Mouse (Mus musculus): ENCODE data around the gene Mycbp. TPM values are rescaled to one million over a fixed set of nuclear protein-coding genes. Genes with fewer than 3 reads are reported as not detected.

The Mycbp gene
- polyA plus RNA-seq (2014; fragmentation: Nextera tagmentation; extraction: Ambion mirVana) = 38.8 and 44.1 TPM in 2 replicates

- ATAC-seq (ENCODE audit: low FRiP score) = peak; percentile 100
- H3K27me3 ChIP-seq (ENCODE audit: control insufficient read depth, insufficient read depth, low read length) = no peaks in the 10 kb centered on the region
- 2% methylated on average over 42 of the region's 49 CpGs for WGBS
Observed at GRCm38 (mm10) chr4:123904333-123905125, at the start of gene Mycbp. Gene Mycbp, plus strand, starts transcription at chr4:123904832.

GRCm38 (mm10) chr4:123856888-123857287 is 47.7 kb upstream of the Mycbp start:
- Histone ChIP-seq H3K27ac (no peak overlapping the region), H3K4me3 (replicated peaks; ENCODE audit: low read length) (no peak overlapping the region), H3K27me3 (ENCODE audit: control insufficient read depth, insufficient read depth, low read length) (no peaks in the 10 kb centered on the region), H3K36me3 (replicated peaks; ENCODE audit: control insufficient read depth, insufficient read depth) (no peaks in the 10 kb centered on the region), H3K4me1 (replicated peaks; ENCODE audit: control insufficient read depth, insufficient read depth, low read length) (no peaks in the 10 kb centered on the region), H3K9me3 (ENCODE audit: control insufficient read depth, low read length) (no peaks in the 10 kb centered on the region), H3K9ac (no peak overlapping the region), H3K4me2 (replicated peaks) (no peak overlapping the region)
- DNase-seq (ENCODE audit: low spot score) (no peak), ATAC-seq (ENCODE audit: low FRiP score) (no peak)
- 53% methylated on average over 4 of the region's 4 CpGs for WGBS

More at GRCm38 (mm10) chr4:123904333-123905125, at the start of gene Mycbp:
- Histone ChIP-seq H3K27ac (peak within 1 kb of the TSS; percentile 76), H3K4me2 (replicated peaks) (peak within 1 kb of the TSS; percentile 87), H3K4me1 (replicated peaks; ENCODE audit: control insufficient read depth, insufficient read depth, low read length) (peaks cover 17% of the 10 kb centered on the region), H3K4me3 (replicated peaks; ENCODE audit: low read length) (peak within 1 kb of the TSS; percentile 84), H3K9ac (peak within 1 kb of the TSS; percentile 75), H3K9me3 (ENCODE audit: control insufficient read depth, low read length) (no peaks in the 10 kb centered on the region), H3K36me3 (replicated peaks; ENCODE audit: control insufficient read depth, insufficient read depth) (peaks cover 6% of the 10 kb centered on the region; the same call in 1 of the 2 replicates)
- DNase-seq (ENCODE audit: low spot score) = peak; percentile 99

DNA sequence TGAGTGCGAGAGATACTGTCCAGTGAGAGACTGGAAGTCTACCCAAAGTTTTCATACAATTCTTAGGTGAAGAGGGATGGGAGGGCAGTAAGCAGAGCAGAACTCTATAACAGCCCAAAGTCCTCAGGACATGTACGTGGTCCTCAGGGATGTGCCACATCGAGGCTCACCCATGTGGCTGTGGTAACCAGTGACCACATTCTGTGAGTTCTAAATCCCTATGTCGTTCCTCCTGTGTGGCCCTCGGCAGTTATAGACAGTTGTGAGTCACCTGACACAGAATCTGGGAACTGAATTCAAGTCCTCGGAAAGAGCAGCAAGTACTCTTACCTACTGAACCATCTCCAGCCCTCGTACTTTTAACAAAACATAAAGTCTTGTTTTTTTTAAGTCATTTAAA is 46.5 kb upstream of the Mycbp start:
- H3K9me3 ChIP-seq (ENCODE audit: control insufficient read depth, low read length) = no peaks in the 10 kb centered on the region
- H3K9ac ChIP-seq = no peak overlapping the region
- no peaks in the 10 kb centered on the region for H3K27me3 ChIP-seq (ENCODE audit: control insufficient read depth, insufficient read depth, low read length)
- no peaks in the 10 kb centered on the region for H3K36me3 ChIP-seq (replicated peaks; ENCODE audit: control insufficient read depth, insufficient read depth)
- no peak for ATAC-seq (ENCODE audit: low FRiP score)
- H3K4me2 ChIP-seq (replicated peaks) = no peak overlapping the region
- no peaks in the 10 kb centered on the region for H3K4me1 ChIP-seq (replicated peaks; ENCODE audit: control insufficient read depth, insufficient read depth, low read length)
- WGBS = 90% methylated on average over 7 of the region's 7 CpGs
- no peak for DNase-seq (ENCODE audit: low spot score)
- no peak overlapping the region for H3K27ac ChIP-seq
- no peak overlapping the region for H3K4me3 ChIP-seq (replicated peaks; ENCODE audit: low read length)

DNA sequence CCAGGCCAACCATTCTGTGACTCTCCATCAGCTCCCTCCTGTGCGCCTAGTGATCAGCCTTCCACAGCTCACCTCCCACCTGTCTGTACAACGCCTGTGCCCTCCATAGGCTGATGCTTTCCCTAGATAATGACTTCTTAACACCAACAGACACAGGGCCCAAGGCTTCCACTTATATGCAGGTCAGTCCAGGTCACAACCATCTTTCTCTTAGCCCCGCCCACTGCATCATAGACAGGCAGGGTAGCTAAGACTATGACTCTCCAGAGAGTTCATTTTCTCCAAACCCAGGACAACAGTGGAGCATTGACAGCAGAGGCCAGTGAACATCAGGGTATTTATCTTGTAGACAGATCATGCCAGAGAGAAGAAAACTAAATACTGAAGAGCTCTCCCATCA is 45.3 kb upstream of the Mycbp start, which contains the start of gene 4933427I04Rik:
4933427I04Rik (plus strand) TSS at position 301 of the 400 bp plus-strand sequence.
- DNase-seq (ENCODE audit: low spot score) = no peak
- H3K27me3 ChIP-seq (ENCODE audit: control insufficient read depth, insufficient read depth, low read length) = no peaks in the 10 kb centered on the region
- H3K9ac ChIP-seq = no peak within 1 kb of the TSS
- ATAC-seq (ENCODE audit: low FRiP score) = no peak
- H3K27ac ChIP-seq = no peak within 1 kb of the TSS
- no peaks in the 10 kb centered on the region for H3K9me3 ChIP-seq (ENCODE audit: control insufficient read depth, low read length)
- WGBS = 84% methylated on average over 3 of the region's 3 CpGs
- no peak within 1 kb of the TSS for H3K4me2 ChIP-seq (replicated peaks)
- no peaks in the 10 kb centered on the region for H3K4me1 ChIP-seq (replicated peaks; ENCODE audit: control insufficient read depth, insufficient read depth, low read length)
- no peak within 1 kb of the TSS for H3K4me3 ChIP-seq (replicated peaks; ENCODE audit: low read length)
- no peaks in the 10 kb centered on the region for H3K36me3 ChIP-seq (replicated peaks; ENCODE audit: control insufficient read depth, insufficient read depth)

GRCm38 (mm10) chr4:123859803-123860202 is 44.8 kb upstream of the Mycbp start:
- no peaks in the 10 kb centered on the region for H3K36me3 ChIP-seq (replicated peaks; ENCODE audit: control insufficient read depth, insufficient read depth)
- H3K27ac ChIP-seq = no peak overlapping the region
- no peaks in the 10 kb centered on the region for H3K27me3 ChIP-seq (ENCODE audit: control insufficient read depth, insufficient read depth, low read length)
- WGBS = 53% methylated on average over 2 of the region's 2 CpGs
- ATAC-seq (ENCODE audit: low FRiP score) (no peak), DNase-seq (ENCODE audit: low spot score) (no peak)
- H3K9me3 ChIP-seq (ENCODE audit: control insufficient read depth, low read length) = no peaks in the 10 kb centered on the region
- no peak overlapping the region for H3K9ac ChIP-seq
- no peak overlapping the region for H3K4me2 ChIP-seq (replicated peaks)
- H3K4me1 ChIP-seq (replicated peaks; ENCODE audit: control insufficient read depth, insufficient read depth, low read length) = no peaks in the 10 kb centered on the region
- no peak overlapping the region for H3K4me3 ChIP-seq (replicated peaks; ENCODE audit: low read length)

DNA sequence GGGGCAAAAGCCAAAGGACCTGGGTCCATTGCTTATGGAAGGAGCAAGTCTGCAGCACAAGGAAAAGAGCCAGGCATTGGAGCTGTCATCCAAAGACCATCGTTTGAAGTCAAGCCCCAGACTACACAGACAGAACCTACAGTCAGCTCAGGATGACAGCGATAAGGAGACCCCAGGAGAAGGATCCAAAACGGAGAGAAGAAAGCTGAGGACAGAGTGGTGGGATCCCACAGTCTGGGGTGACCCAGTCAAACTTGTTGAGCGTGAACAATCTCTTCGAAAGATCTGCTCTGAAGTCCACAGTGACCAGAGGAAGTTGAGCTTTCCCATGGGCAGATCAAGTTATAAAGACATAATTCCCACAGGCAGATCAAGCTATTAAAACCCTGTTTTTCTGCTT is 44.0 kb upstream of the Mycbp start:
- Histone ChIP-seq H3K27ac (no peak overlapping the region), H3K4me3 (replicated peaks; ENCODE audit: low read length) (no peak overlapping the region), H3K36me3 (replicated peaks; ENCODE audit: control insufficient read depth, insufficient read depth) (no peaks in the 10 kb centered on the region), H3K4me1 (replicated peaks; ENCODE audit: control insufficient read depth, insufficient read depth, low read length) (no peaks in the 10 kb centered on the region), H3K9me3 (ENCODE audit: control insufficient read depth, low read length) (no peaks in the 10 kb centered on the region), H3K4me2 (replicated peaks) (no peak overlapping the region), H3K9ac (no peak overlapping the region), H3K27me3 (ENCODE audit: control insufficient read depth, insufficient read depth, low read length) (no peaks in the 10 kb centered on the region)
- DNase-seq (ENCODE audit: low spot score) = no peak
- WGBS = 86% methylated on average over 5 of the region's 5 CpGs
- no peak for ATAC-seq (ENCODE audit: low FRiP score)

- 91% methylated on average over 5 of the region's 5 CpGs for WGBS
- Histone ChIP-seq H3K4me2 (replicated peaks) (no peak overlapping the region), H3K27me3 (ENCODE audit: control insufficient read depth, insufficient read depth, low read length) (no peaks in the 10 kb centered on the region), H3K4me1 (replicated peaks; ENCODE audit: control insufficient read depth, insufficient read depth, low read length) (no peaks in the 10 kb centered on the region), H3K27ac (no peak overlapping the region), H3K4me3 (replicated peaks; ENCODE audit: low read length) (no peak overlapping the region), H3K9me3 (ENCODE audit: control insufficient read depth, low read length) (no peaks in the 10 kb centered on the region), H3K36me3 (replicated peaks; ENCODE audit: control insufficient read depth, insufficient read depth) (no peaks in the 10 kb centered on the region), H3K9ac (no peak overlapping the region)
- ATAC-seq (ENCODE audit: low FRiP score) (no peak), DNase-seq (ENCODE audit: low spot score) (no peak)
Observed at GRCm38 (mm10) chr4:123893726-123894125, 10.9 kb upstream of the Mycbp start.

- H3K9me3 ChIP-seq (ENCODE audit: control insufficient read depth, low read length) = no peaks in the 10 kb centered on the region
- no peak overlapping the region for H3K4me3 ChIP-seq (replicated peaks; ENCODE audit: low read length)
- DNase-seq (ENCODE audit: low spot score) (no peak), ATAC-seq (ENCODE audit: low FRiP score) (no peak)
- 86% methylated on average over 4 of the region's 4 CpGs for WGBS
- no peaks in the 10 kb centered on the region for H3K4me1 ChIP-seq (replicated peaks; ENCODE audit: control insufficient read depth, insufficient read depth, low read length)
- H3K27ac ChIP-seq = no peak overlapping the region
- no peaks in the 10 kb centered on the region for H3K36me3 ChIP-seq (replicated peaks; ENCODE audit: control insufficient read depth, insufficient read depth)
- no peak overlapping the region for H3K4me2 ChIP-seq (replicated peaks)
- no peaks in the 10 kb centered on the region for H3K27me3 ChIP-seq (ENCODE audit: control insufficient read depth, insufficient read depth, low read length)
- no peak overlapping the region for H3K9ac ChIP-seq
Observed at GRCm38 (mm10) chr4:123894295-123894694, 10.3 kb upstream of the Mycbp start.

- WGBS = 9% methylated on average over 5 of the region's 5 CpGs
- no peak overlapping the region for H3K4me3 ChIP-seq (replicated peaks; ENCODE audit: low read length)
- H3K27ac ChIP-seq = no peak overlapping the region
- H3K27me3 ChIP-seq (ENCODE audit: control insufficient read depth, insufficient read depth, low read length) = no peaks in the 10 kb centered on the region
- DNase-seq (ENCODE audit: low spot score) (peak; percentile 85), ATAC-seq (ENCODE audit: low FRiP score) (no peak)
- H3K36me3 ChIP-seq (replicated peaks; ENCODE audit: control insufficient read depth, insufficient read depth) = no peaks in the 10 kb centered on the region
- no peak overlapping the region for H3K9ac ChIP-seq
- H3K4me2 ChIP-seq (replicated peaks) = no peak overlapping the region
- H3K9me3 ChIP-seq (ENCODE audit: control insufficient read depth, low read length) = no peaks in the 10 kb centered on the region
- no peaks in the 10 kb centered on the region for H3K4me1 ChIP-seq (replicated peaks; ENCODE audit: control insufficient read depth, insufficient read depth, low read length)
Observed at GRCm38 (mm10) chr4:123898696-123899095, 5.9 kb upstream of the Mycbp start.
